Mouse (Mus musculus): ENCODE data around the gene Nfe2l2. TPM values are rescaled to one million over a fixed set of nuclear protein-coding genes. Genes with fewer than 3 reads are reported as not detected.

Gene Nfe2l2
- polyA plus RNA-seq, 1 experiment from 2014 or later, result 88.4 TPM

GRCm38 (mm10) chr2:75720236-75721027 lies 16.0 kb upstream of the Nfe2l2 start:
- ATAC-seq (ENCODE audit: insufficient number of reproducible peaks, insufficient read depth, low FRiP score, low read depth), result no peak
- Histone ChIP-seq H3K36me3 (ENCODE audit: control insufficient read depth, insufficient read depth, low read length) (no peaks in the 10 kb centered on the region), H3K4me3 (ENCODE audit: low read depth, low read length) (no peak overlapping the region), H3K9ac (replicated peaks; ENCODE audit: low read depth, low read length) (no peak overlapping the region), H3K4me1 (ENCODE audit: control insufficient read depth, insufficient read depth, low read length) (peaks cover 2% of the 10 kb centered on the region; the same call in 1 of the 2 replicates), H3K9me3 (ENCODE audit: control insufficient read depth, low read depth, low read length) (no peaks in the 10 kb centered on the region), H3K4me2 (replicated peaks; ENCODE audit: low read depth, low read length) (no peak overlapping the region), H3K27me3 (ENCODE audit: control insufficient read depth, insufficient read depth, low read length) (no peaks in the 10 kb centered on the region), H3K27ac (ENCODE audit: low read length) (no peak overlapping the region)
- 81% methylated on average over 11 of the region's 11 CpGs for WGBS

- Histone ChIP-seq H3K9me3 (ENCODE audit: control insufficient read depth, low read depth, low read length) (no peaks in the 10 kb centered on the region), H3K36me3 (ENCODE audit: control insufficient read depth, insufficient read depth, low read length) (no peaks in the 10 kb centered on the region), H3K27me3 (ENCODE audit: control insufficient read depth, insufficient read depth, low read length) (no peaks in the 10 kb centered on the region), H3K4me2 (replicated peaks; ENCODE audit: low read depth, low read length) (no peak overlapping the region), H3K4me3 (ENCODE audit: low read depth, low read length) (no peak overlapping the region), H3K9ac (replicated peaks; ENCODE audit: low read depth, low read length) (no peak overlapping the region), H3K27ac (ENCODE audit: low read length) (no peak overlapping the region), H3K4me1 (ENCODE audit: control insufficient read depth, insufficient read depth, low read length) (peaks cover 3% of the 10 kb centered on the region; the same call in 1 of the 2 replicates)
- ATAC-seq (ENCODE audit: insufficient number of reproducible peaks, insufficient read depth, low FRiP score, low read depth), result no peak
- WGBS, result 76% methylated on average over 3 of the region's 3 CpGs
These were observed 15.0 kb upstream of the Nfe2l2 start for GRCm38 (mm10) chr2:75719331-75719869.

GRCm38 (mm10) chr2:75716046-75717016 lies 11.9 kb upstream of the Nfe2l2 start:
- WGBS, result 53% methylated on average over 12 of the region's 12 CpGs
- Histone ChIP-seq H3K27ac (ENCODE audit: low read length) (no peak overlapping the region), H3K27me3 (ENCODE audit: control insufficient read depth, insufficient read depth, low read length) (no peaks in the 10 kb centered on the region)

GRCm38 (mm10) chr2:75714766-75715165 lies 10.3 kb upstream of the Nfe2l2 start:
- 0 out of 2 replicates have a peak overlapping the region, but pooled peaks have one; percentile 27 for H3K27ac ChIP-seq (ENCODE audit: low read length)

More at GRCm38 (mm10) chr2:75716046-75717016, 11.9 kb upstream of the Nfe2l2 start:
- Histone ChIP-seq H3K4me1 (ENCODE audit: control insufficient read depth, insufficient read depth, low read length) (peaks cover 3% of the 10 kb centered on the region; the same call in 1 of the 2 replicates), H3K4me2 (replicated peaks; ENCODE audit: low read depth, low read length) (no peak overlapping the region), H3K9me3 (ENCODE audit: control insufficient read depth, low read depth, low read length) (no peaks in the 10 kb centered on the region), H3K9ac (replicated peaks; ENCODE audit: low read depth, low read length) (no peak overlapping the region), H3K36me3 (ENCODE audit: control insufficient read depth, insufficient read depth, low read length) (no peaks in the 10 kb centered on the region), H3K4me3 (ENCODE audit: low read depth, low read length) (no peak overlapping the region)
- ATAC-seq (ENCODE audit: insufficient number of reproducible peaks, insufficient read depth, low FRiP score, low read depth), result peak; percentile 56

GRCm38 (mm10) chr2:75713083-75713482 lies 8.6 kb upstream of the Nfe2l2 start:
- peaks cover 3% of the 10 kb centered on the region; the same call in 1 of the 2 replicates for H3K4me1 ChIP-seq (ENCODE audit: control insufficient read depth, insufficient read depth, low read length)
- H3K9ac ChIP-seq (replicated peaks; ENCODE audit: low read depth, low read length), result no peak overlapping the region
- WGBS, result 87% methylated on average over 3 of the region's 3 CpGs
- no peak overlapping the region for H3K4me3 ChIP-seq (ENCODE audit: low read depth, low read length)
- peaks cover 4% of the 10 kb centered on the region; the same call in 1 of the 2 replicates for H3K9me3 ChIP-seq (ENCODE audit: control insufficient read depth, low read depth, low read length)
- H3K4me2 ChIP-seq (replicated peaks; ENCODE audit: low read depth, low read length), result no peak overlapping the region
- no peak for ATAC-seq (ENCODE audit: insufficient number of reproducible peaks, insufficient read depth, low FRiP score, low read depth)
- no peaks in the 10 kb centered on the region for H3K27me3 ChIP-seq (ENCODE audit: control insufficient read depth, insufficient read depth, low read length)
- H3K36me3 ChIP-seq (ENCODE audit: control insufficient read depth, insufficient read depth, low read length), result no peaks in the 10 kb centered on the region
- H3K27ac ChIP-seq (ENCODE audit: low read length), result no peak overlapping the region

More at GRCm38 (mm10) chr2:75714766-75715165, 10.3 kb upstream of the Nfe2l2 start:
- no peak overlapping the region for H3K4me2 ChIP-seq (replicated peaks; ENCODE audit: low read depth, low read length)
- WGBS, result 42% methylated on average over 4 of the region's 4 CpGs
- H3K9me3 ChIP-seq (ENCODE audit: control insufficient read depth, low read depth, low read length), result no peaks in the 10 kb centered on the region
- no peak overlapping the region for H3K4me3 ChIP-seq (ENCODE audit: low read depth, low read length)
- no peaks in the 10 kb centered on the region for H3K36me3 ChIP-seq (ENCODE audit: control insufficient read depth, insufficient read depth, low read length)
- H3K4me1 ChIP-seq (ENCODE audit: control insufficient read depth, insufficient read depth, low read length), result peaks cover 3% of the 10 kb centered on the region; the same call in 1 of the 2 replicates
- H3K9ac ChIP-seq (replicated peaks; ENCODE audit: low read depth, low read length), result no peak overlapping the region
- ATAC-seq (ENCODE audit: insufficient number of reproducible peaks, insufficient read depth, low FRiP score, low read depth), result no peak
- H3K27me3 ChIP-seq (ENCODE audit: control insufficient read depth, insufficient read depth, low read length), result no peaks in the 10 kb centered on the region

GRCm38 (mm10) chr2:75707420-75707819 lies 3.0 kb upstream of the Nfe2l2 start:
- H3K36me3 ChIP-seq (ENCODE audit: control insufficient read depth, insufficient read depth, low read length), result no peaks in the 10 kb centered on the region
- H3K4me1 ChIP-seq (ENCODE audit: control insufficient read depth, insufficient read depth, low read length), result peaks cover 6% of the 10 kb centered on the region
- H3K27ac ChIP-seq (ENCODE audit: low read length), result no peak overlapping the region
- H3K4me3 ChIP-seq (ENCODE audit: low read depth, low read length), result no peak overlapping the region
- H3K4me2 ChIP-seq (replicated peaks; ENCODE audit: low read depth, low read length), result no peak overlapping the region
- WGBS, result 10% methylated on average over 1 of the region's 1 CpGs
- no peak overlapping the region for H3K9ac ChIP-seq (replicated peaks; ENCODE audit: low read depth, low read length)
- H3K27me3 ChIP-seq (ENCODE audit: control insufficient read depth, insufficient read depth, low read length), result no peaks in the 10 kb centered on the region
- no peak for ATAC-seq (ENCODE audit: insufficient number of reproducible peaks, insufficient read depth, low FRiP score, low read depth)
- peaks cover 4% of the 10 kb centered on the region; the same call in 1 of the 2 replicates for H3K9me3 ChIP-seq (ENCODE audit: control insufficient read depth, low read depth, low read length)

GRCm38 (mm10) chr2:75706435-75706834 lies 2.0 kb upstream of the Nfe2l2 start:
- peak overlapping the region; percentile 7; the same call in 1 of the 2 replicates for H3K27ac ChIP-seq (ENCODE audit: low read length)
- H3K4me2 ChIP-seq (replicated peaks; ENCODE audit: low read depth, low read length), result no peak overlapping the region
- no peak overlapping the region for H3K4me3 ChIP-seq (ENCODE audit: low read depth, low read length)
- 62% methylated on average over 5 of the region's 5 CpGs for WGBS
- H3K9me3 ChIP-seq (ENCODE audit: control insufficient read depth, low read depth, low read length), result peaks cover 4% of the 10 kb centered on the region; the same call in 1 of the 2 replicates
- ATAC-seq (ENCODE audit: insufficient number of reproducible peaks, insufficient read depth, low FRiP score, low read depth), result no peak
- H3K27me3 ChIP-seq (ENCODE audit: control insufficient read depth, insufficient read depth, low read length), result no peaks in the 10 kb centered on the region
- H3K9ac ChIP-seq (replicated peaks; ENCODE audit: low read depth, low read length), result no peak overlapping the region
- H3K36me3 ChIP-seq (ENCODE audit: control insufficient read depth, insufficient read depth, low read length), result no peaks in the 10 kb centered on the region; the same call in 1 of the 2 replicates
- H3K4me1 ChIP-seq (ENCODE audit: control insufficient read depth, insufficient read depth, low read length), result peaks cover 15% of the 10 kb centered on the region
